In genomic region chr19:41442608-41442969, GRCm38 (mm10) we compare ENCODE assay signal across 8 mouse cellular contexts. TPM values are rescaled to one million over a fixed set of nuclear protein-coding genes. Genes with fewer than 3 reads are reported as not detected.
DNase-seq lines count a peak whose midpoint lies in the region; ATAC-seq and TF ChIP-seq lines count a peak whose summit lies in the region.

No protein-coding gene starts in this region.

- no peaks in the 10 kb centered on the region for H3K79me2 ChIP-seq in C2C12 (ENCODE audit: control insufficient read depth, insufficient read depth)

- in situ Hi-C loops in Patski (cut with MboI; ENCODE audit: low pct_unique_long_range_greater_than_20kb): no loop called here

- H3K27ac ChIP-seq in kidney, adult 2 months (ENCODE audit: insufficient read depth, low read depth, low read length): no peak overlapping the region
- no peak overlapping the region for H3K27ac ChIP-seq in lung, embryonic 14.5 days (ENCODE audit: low read depth)
- no peak overlapping the region for H3K27ac ChIP-seq in neural tube, embryonic 14.5 days (ENCODE audit: low read depth, low read length)

- no peak for TF ChIP-seq POLR2A in kidney, adult 2 months (IDR thresholded peaks at IDR 0.05; ENCODE audit: low read depth, low read length)

- 22% methylated on average over 6 of the region's 6 CpGs for WGBS in kidney, adult 2 months
- WGBS in lung, embryonic 14.5 days: 11% methylated on average over 6 of the region's 6 CpGs
- 20% methylated on average over 6 of the region's 6 CpGs for WGBS in neural tube, embryonic 14.5 days

- peak overlapping the region; percentile 52 for H3K4me2 ChIP-seq in lung, embryonic 14.5 days
- peak overlapping the region; percentile 38 for H3K4me2 ChIP-seq in neural tube, embryonic 14.5 days (ENCODE audit: low read depth, low read length)

- H3K79me3 ChIP-seq in C2C12 (ENCODE audit: low read depth): no peaks in the 10 kb centered on the region

- POLR2A ChIA-PET in Patski (lab: Charles Lee): no interaction called here

- no peak overlapping the region for H3K4me3 ChIP-seq in C2C12 (ENCODE audit: insufficient read depth, poor library complexity, severe bottlenecking)
- no peak overlapping the region for H3K4me3 ChIP-seq in kidney, adult 2 months (ENCODE audit: insufficient read depth, low read depth, low read length)
- peak overlapping the region; percentile 19; the same call in 1 of the 2 replicates for H3K4me3 ChIP-seq in lung, embryonic 14.5 days (ENCODE audit: low read depth, low read length)
- no peak overlapping the region for H3K4me3 ChIP-seq in neural tube, embryonic 14.5 days (ENCODE audit: low read depth, low read length)

- CTCF ChIA-PET in Patski (lab: Charles Lee): interaction anchor here (0.7 to 3.2 kb wide), 11 partner anchors 9 to 93 kb away, joined by 3 to 14 read pairs (median 5); no protein-coding TSS in a partner anchor

- no peak for DNase-seq in Patski (ENCODE audit: low read depth, low spot score)
- peak; percentile 74 for DNase-seq in embryo, embryonic 10.5 days (ENCODE audit: low spot score)
- DNase-seq in heart, adult 9 months (ENCODE audit: low spot score in 2 of 2): peak; percentile 15 to 16
- DNase-seq in kidney, adult 2 months: peak; percentile 52
- peak; percentile 75 for DNase-seq in lung, embryonic 14.5 days
- DNase-seq in thymus, postnatal 36 days: peak; percentile 60 to 64

- no peak overlapping the region for H3K9ac ChIP-seq in lung, embryonic 14.5 days
- H3K9ac ChIP-seq in neural tube, embryonic 14.5 days (replicated peaks; ENCODE audit: low read depth, low read length): no peak overlapping the region

- no peak overlapping the region for H3ac ChIP-seq in C2C12 (ENCODE audit: control insufficient read depth, insufficient read length, low read depth)

- H3K27me3 ChIP-seq in C2C12 (ENCODE audit: control insufficient read depth, insufficient read depth, insufficient read length): no peaks in the 10 kb centered on the region
- no peaks in the 10 kb centered on the region for H3K27me3 ChIP-seq in Patski
- H3K27me3 ChIP-seq in kidney, adult 2 months (replicated peaks; ENCODE audit: control insufficient read depth, insufficient read depth, low read length): no peaks in the 10 kb centered on the region
- 0 out of 2 replicates have a peak, but pooled peaks cover 6% of the 10 kb centered on the region for H3K27me3 ChIP-seq in lung, embryonic 14.5 days (ENCODE audit: insufficient read depth, low read length)
- H3K27me3 ChIP-seq in neural tube, embryonic 14.5 days (ENCODE audit: control insufficient read depth, insufficient read depth, low read length): no peaks in the 10 kb centered on the region

- H3K9me3 ChIP-seq in lung, embryonic 14.5 days (ENCODE audit: low read depth, low read length): no peaks in the 10 kb centered on the region
- no peaks in the 10 kb centered on the region for H3K9me3 ChIP-seq in neural tube, embryonic 14.5 days (ENCODE audit: control insufficient read depth, low read length)

- no peaks in the 10 kb centered on the region for H3K36me3 ChIP-seq in C2C12 (ENCODE audit: control insufficient read depth, insufficient read depth)
- no peaks in the 10 kb centered on the region for H3K36me3 ChIP-seq in kidney, adult 2 months (ENCODE audit: control insufficient read depth, insufficient read depth, low read length)
- H3K36me3 ChIP-seq in lung, embryonic 14.5 days (ENCODE audit: insufficient read depth): no peaks in the 10 kb centered on the region
- H3K36me3 ChIP-seq in neural tube, embryonic 14.5 days (ENCODE audit: control insufficient read depth, insufficient read depth, low read length): no peaks in the 10 kb centered on the region

- H3K4me1 ChIP-seq in kidney, adult 2 months (ENCODE audit: control insufficient read depth, insufficient read depth, low read length): no peaks in the 10 kb centered on the region
- no peaks in the 10 kb centered on the region for H3K4me1 ChIP-seq in lung, embryonic 14.5 days (ENCODE audit: insufficient read depth)
- H3K4me1 ChIP-seq in neural tube, embryonic 14.5 days (ENCODE audit: control insufficient read depth, insufficient read depth, low read length): no peaks in the 10 kb centered on the region

- TF ChIP-seq CTCF in C2C12 (IDR thresholded peaks at IDR 0.05; ENCODE audit: control insufficient read depth, insufficient read depth, insufficient read length): peak; percentile 59
- peak; percentile 85 for TF ChIP-seq CTCF in Patski (IDR thresholded peaks at IDR 0.05)
- peak; percentile 96 for TF ChIP-seq CTCF in kidney, adult 2 months (conservative IDR thresholded peaks at IDR 0.05; ENCODE audit: insufficient read depth, insufficient read length, low read depth, low read length)
- TF ChIP-seq CTCF in lung, embryonic 14.5 days (IDR thresholded peaks at IDR 0.05; ENCODE audit: low read depth): peak; percentile 84

- no peak for ATAC-seq in Patski
- ATAC-seq in lung, embryonic 14.5 days (ENCODE audit: insufficient read depth): no peak
- no peak for ATAC-seq in neural tube, embryonic 14.5 days (ENCODE audit: low read depth)

TF ChIP-seq in C2C12, 6 proteins besides CTCF, POLR2A, EP300 and RAD21:
- TF ChIP-seq MYOD1 (IDR thresholded peaks at IDR 0.05; ENCODE audit: control insufficient read depth, insufficient read length, low read depth) (no peak), USF1 (IDR thresholded peaks at IDR 0.05; ENCODE audit: low read depth) (no peak), MAX (IDR thresholded peaks at IDR 0.05) (no peak), MYOG (IDR thresholded peaks at IDR 0.05; ENCODE audit: control insufficient read depth, extremely low read depth, insufficient read length) (no peak), CEBPB (IDR thresholded peaks at IDR 0.05; ENCODE audit: low read depth) (no peak), FOSL1 (IDR thresholded peaks at IDR 0.05; ENCODE audit: insufficient read depth, low read length, poor library complexity, severe bottlenecking) (no peak)

RNA-seq across cellular contexts. Expression of gene Lcor, which starts 39.8 kb away (rescaled TPM):
- 1.2 TPM for polyA plus RNA-seq in C2C12 (2012; fragmentation: generic; extraction: Trizol)
- 6.2 TPM for polyA plus RNA-seq in Patski (2021)
- polyA plus RNA-seq in kidney, adult 2 months (2012; rRNA removed): 2.7 and 3.2 TPM in 2 replicates
- polyA plus RNA-seq in lung, embryonic 14.5 days (2014; fragmentation: Nextera tagmentation; extraction: Ambion mirVana): 13.0 and 13.9 TPM in 2 replicates
- 19.3 and 23.6 TPM in 2 replicates for polyA plus RNA-seq in neural tube, embryonic 14.5 days (2014; fragmentation: Nextera tagmentation; extraction: Ambion mirVana)

RNA-seq across cellular contexts. Expression of gene Pik3ap1, which starts 57.7 kb away (rescaled TPM):
- polyA plus RNA-seq in C2C12 (2012; fragmentation: generic; extraction: Trizol): 0.01 TPM
- 0.19 TPM for polyA plus RNA-seq in Patski (2021)
- 1.3 and 2.9 TPM in 2 replicates for polyA plus RNA-seq in kidney, adult 2 months (2012; rRNA removed)
- polyA plus RNA-seq in lung, embryonic 14.5 days (2014; fragmentation: Nextera tagmentation; extraction: Ambion mirVana): 2.7 TPM in 2 replicates
- polyA plus RNA-seq in neural tube, embryonic 14.5 days (2014; fragmentation: Nextera tagmentation; extraction: Ambion mirVana): 0.88 and 1.5 TPM in 2 replicates
